Mouse (Mus musculus): ENCODE measurements around the gene Sacs.
A peak's percentile ranks its signal among the peaks of the same experiment; 100 is the strongest.

The Sacs gene

DNA sequence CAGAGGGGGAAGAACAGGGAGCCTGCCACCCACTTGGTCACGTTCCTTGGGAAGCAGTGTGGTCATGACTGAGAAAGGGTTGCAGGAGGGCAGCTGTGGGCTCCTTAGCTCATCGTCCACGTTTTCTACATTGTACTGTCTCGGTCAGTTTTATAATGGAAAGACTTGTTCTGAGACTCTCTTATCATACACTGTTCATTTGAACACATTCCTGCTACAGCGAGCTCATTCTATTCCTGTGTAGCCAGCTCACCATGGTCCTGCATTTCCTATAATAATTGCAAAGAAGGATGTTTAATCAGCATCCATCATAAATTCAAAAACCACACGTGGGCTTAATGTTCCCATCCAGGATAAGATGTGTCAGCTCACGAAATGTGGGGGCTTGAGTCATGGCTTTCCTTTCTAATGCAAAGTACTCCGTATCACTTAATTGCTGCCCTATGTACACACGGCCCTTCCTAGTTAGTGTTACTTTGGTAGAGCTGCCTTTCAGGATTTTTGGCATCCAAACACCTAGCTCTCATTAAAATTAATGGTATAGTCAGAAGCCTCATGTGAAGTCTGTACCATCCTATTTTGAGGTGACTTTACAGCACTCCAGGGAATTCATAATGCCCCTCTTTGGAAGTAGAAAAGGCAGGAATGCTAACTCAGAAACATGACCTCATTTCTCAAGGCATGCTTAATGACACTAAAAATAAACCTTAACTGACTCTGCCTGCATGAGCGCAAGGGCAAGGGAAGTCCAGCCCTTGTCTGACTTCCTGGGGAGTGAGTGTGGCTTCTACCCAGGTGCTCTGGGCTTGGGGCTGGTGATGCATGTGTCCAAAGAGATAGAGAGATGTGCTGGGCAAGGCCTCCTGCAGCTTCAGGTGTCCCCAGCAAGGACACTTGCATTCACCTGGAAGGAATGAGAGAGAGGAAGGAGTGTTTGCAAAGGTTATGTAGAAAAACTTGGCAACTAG, 23.4 kb downstream of the Sacs start:
- no peak for DNase-seq

- no peak for DNase-seq
These were observed 26.2 kb downstream of the Sacs start for GRCm38 (mm10) chr14:61164461-61164860.

DNA sequence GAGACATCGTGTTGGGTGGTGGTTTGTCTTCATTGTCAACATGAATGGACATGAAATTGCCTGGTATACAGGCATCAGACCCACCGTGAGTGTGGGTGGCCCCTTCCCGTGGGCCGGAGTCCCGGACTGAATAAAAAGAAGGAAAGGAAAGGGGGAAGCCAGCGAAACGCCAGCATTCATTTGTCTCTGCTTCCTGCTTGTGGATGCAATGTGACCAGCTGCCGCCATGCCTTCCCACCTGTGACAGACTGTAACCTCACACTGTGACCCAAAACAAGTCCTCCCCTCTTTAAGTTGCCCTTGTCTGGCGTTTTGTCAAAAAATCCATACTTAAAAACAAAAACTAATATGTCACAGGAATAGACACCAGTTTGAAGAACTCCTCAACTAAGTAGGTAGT, 27.7 kb downstream of the Sacs start:
- DNase-seq = no peak

DNA sequence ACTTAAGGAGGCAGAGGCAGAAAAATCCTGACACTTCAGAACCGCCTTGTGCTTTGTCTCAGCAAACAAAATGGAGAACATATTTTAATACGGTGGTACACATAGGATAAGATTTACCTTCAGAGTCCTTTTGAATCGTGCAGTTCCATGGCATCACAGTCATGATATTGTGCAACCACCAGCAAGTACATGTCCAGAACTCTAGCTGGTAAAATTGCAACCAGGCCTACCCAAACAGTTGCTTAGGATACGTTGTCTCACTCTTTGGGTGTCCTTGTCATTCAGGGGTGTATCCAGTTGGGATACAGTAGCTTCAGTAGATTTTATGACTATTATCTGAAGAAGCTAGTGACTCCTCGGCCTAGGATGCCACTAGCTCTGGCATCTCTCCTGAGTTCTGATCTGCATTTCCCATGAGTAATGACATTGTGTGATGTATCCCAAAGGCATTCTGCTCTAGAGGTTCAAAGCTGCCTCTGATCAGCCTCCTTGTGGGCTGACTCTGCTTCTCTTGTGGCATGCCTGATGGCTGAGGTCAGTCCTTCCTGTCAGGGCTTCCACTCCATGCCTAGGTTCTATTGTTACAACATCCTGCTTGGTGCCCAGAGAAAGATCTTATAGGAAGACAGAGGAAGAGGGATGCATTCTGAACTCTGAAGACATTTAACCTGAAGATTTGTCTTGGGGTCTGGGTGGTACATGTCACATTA, 33.2 kb downstream of the Sacs start:
- DNase-seq = peak; percentile 44

DNA sequence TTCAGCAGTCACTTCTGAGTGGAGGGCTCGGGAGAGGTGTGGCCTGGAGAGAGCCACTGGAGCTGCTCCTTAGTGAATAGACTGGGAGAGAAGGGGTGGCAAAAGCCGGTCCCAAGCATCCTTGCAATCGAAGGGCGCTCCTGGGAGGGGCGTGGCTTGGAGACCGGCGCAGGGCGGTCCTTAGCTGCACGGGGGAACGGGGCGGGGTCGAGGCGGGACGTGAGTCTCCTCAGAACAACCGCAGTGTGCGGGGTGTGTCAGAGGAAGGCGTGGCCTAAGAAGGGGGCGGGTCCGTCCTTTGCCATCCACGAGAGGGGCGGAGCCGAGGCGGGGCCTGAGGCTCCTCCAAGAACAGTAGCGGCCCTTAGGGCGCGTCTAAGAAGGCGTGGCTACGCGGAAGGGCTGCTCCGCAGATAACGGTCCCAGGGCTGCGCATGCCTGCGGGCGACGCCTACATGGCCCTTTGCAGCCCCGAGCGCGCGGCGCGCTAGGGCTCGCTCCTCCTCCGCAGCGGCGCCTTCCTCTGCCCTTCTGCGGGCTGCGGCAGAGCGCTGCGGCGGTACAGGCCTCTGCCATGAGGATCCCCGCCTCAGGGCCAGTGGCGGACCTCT, 34.4 kb downstream of the Sacs start:
- DNase-seq = peak; percentile 100

DNA sequence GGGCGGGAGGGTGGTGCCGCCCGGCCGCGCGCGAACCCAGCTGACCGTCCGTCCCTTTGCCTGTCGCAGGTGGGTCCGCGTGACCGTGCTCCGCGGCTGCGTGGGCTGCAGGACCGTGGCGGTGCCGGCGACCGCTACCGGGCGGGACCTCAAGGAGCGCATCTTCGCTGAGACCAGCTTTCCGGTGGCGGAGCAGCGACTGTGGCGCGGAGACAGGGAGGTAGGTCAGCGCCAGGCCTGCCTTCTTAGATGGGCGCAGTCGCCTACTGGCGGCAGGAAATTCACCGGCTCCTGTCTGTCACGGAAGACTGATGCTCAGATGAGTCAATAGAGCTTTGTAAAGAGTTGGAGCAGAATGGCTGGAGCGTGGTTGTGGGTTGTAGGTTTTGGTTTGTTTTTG, 35.0 kb downstream of the Sacs start:
- DNase-seq = no peak

DNA sequence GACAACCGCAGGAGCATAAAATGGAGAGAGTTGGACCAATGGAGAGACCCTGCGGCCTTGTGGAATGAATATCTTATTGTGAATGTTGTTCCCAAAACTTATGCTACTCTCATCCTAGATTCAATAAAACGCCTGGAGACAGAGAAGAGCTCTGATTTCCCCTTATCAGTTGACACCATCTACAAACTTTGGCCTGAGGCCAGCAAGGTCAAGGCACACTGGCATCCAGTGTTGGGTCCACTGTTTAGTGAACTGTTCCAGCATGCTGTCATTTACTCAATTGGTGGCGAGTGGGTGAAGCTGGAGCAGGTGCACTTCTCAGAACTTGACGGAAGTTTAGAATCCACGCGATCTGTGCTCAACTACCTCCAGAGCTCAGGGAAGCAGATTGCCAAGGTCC, 53.6 kb downstream of the Sacs start:
- no peak for DNase-seq

- no peak for DNase-seq
These were observed 54.1 kb downstream of the Sacs start for GRCm38 (mm10) chr14:61192326-61192725.

- no peak for DNase-seq
These were observed 56.2 kb downstream of the Sacs start for GRCm38 (mm10) chr14:61194416-61194815.

DNA sequence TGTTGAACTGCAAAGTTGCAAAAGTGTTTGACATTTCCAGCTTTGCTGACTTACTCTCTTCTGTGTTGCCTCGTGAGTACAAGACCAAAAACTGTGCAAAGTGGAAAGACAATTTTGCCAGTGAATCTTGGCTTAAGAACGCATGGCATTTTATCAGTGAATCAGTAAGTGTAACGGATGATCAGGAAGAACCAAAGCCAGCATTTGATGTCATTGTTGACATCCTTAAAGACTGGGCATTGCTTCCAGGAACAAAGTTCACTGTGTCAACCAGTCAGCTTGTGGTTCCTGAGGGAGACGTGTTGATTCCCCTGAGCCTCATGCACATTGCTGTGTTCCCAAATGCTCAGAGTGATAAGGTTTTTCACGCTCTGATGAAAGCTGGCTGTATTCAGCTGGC, 71.9 kb downstream of the Sacs start:
- DNase-seq = no peak

DNA sequence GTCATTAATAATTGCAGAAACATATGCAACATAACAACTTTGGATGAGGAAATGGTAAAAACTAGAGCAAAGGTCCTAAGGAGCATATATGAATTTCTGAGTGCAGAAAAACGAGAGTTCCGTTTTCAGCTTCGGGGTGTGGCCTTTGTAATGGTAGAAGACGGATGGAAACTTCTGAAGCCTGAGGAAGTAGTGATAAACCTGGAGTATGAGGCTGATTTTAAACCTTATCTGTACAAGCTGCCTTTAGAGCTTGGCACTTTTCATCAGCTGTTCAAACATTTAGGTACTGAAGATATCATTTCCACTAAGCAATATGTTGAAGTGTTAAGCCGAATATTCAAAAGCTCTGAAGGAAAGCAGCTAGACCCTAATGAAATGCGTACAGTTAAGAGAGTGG, 73.5 kb downstream of the Sacs start:
- no peak for DNase-seq

GRCm38 (mm10) chr14:61221166-61221565, 82.9 kb downstream of the Sacs start:
- DNase-seq = peak; percentile 38

GRCm38 (mm10) chr14:61222506-61222905, 84.2 kb downstream of the Sacs start:
- no peak for DNase-seq

- no peak for DNase-seq
These were observed 85.5 kb downstream of the Sacs start for GRCm38 (mm10) chr14:61223740-61224139.

DNA sequence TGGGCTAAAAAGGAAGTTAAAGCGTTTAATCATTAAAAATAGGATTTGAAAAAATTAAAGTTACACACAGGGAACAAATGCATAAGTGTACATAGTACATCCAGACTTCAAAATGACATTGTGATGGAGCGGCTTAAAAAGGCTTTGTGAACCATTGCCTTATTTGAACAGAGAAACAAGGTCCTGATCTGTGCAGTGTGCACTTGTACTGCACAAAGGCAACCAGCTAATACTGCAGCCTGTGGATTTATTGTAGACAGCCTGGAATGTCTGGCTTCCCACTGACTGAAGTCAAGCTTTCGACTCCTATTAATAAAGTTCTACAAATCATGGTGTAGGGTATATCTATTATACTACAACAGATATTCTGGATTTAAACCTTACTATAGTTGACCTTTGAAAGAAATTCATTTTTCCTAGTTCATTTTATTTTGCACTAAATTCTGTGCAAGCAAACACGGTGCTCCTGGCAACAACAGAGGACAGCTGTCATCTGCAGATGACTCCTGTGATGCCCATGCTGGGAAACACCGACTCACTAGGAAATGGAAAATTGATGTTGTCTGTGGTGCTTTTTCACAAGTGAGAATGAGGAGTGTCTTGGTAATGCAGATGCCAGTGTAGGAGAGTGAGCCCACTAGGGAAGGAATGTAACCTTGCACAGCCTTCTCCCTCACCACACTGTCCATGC, 86.3 kb downstream of the Sacs start:
- peak; percentile 9 for DNase-seq

GRCm38 (mm10) chr14:61226151-61226550, 87.9 kb downstream of the Sacs start:
- DNase-seq = no peak

GRCm38 (mm10) chr14:61229763-61230162, 91.5 kb downstream of the Sacs start:
- no peak for DNase-seq

DNA sequence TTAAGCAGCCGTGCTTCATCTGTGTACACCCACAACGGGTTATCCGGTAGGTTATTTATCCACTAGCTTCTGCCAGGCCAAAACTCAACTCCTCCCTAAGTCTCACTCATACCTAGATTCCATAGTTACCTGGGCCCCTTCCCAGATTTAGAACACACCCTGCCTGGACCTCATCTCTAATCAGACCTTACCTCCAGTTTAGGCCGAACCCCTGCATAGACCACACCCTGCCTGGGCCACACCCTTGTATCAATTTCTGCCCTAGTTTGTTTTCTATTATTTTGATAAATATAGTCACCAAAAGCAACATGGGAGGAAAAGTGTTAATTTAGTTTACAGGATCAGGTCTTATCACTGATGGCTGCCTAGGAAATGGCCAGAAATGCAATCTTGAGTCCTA, 91.9 kb downstream of the Sacs start:
- DNase-seq = no peak

DNA sequence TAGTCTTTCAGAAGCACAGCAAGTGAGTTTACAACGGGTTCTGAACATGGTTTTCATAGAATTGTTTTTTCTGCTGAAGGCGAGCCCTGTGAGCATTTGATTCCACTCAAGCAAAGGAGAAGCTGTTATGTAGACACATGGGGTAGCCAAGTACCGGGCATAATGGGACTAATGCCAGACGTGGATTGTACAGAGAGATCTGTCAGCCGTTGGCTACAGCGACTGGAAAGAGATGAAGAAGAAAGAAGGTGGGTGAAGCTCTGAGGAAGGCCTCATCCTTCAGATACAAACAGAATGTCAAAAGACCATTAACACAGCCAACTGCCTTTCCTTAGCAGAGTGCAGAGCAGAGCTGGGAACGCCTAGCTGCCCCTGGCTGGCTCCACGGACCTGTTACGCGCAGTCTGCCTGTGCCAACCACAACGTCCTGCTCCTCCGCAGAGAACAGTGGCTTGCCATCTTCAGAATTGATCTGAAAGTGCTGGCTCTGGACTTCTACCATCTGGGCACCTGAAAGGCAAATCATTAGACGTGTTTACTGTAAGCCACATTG, 93.8 kb downstream of the Sacs start:
- peak; percentile 64 for DNase-seq

DNA sequence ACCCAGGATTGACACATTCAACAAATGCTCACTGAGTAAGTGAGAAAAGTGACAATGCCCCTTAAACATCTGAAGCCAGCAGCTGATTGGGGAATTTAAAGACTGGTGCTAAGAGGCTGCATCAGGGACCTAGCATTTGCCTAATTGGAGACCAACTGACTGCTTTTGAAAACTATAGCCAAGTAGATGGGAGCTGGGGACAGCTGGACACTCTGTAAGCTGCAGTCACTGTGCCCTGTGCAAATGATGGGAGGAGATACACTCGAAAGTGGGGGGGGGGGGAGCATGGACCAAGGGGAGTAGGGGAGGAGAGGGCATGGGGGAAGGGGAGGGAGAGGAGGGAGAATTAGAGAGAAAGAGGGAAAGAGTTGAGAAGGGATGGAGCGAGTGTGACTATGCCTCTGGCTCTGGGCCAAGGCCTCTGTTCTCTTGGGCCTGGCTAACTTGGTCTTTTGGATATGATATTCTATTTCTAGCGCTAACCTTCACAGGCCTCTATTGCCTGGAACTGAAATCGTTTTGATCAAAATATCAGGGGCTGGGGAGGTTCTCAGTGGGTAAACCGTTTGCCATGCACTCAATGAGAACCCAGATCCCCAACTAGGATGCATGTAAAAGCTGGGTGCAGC, 97.7 kb downstream of the Sacs start:
- no peak for DNase-seq

DNA sequence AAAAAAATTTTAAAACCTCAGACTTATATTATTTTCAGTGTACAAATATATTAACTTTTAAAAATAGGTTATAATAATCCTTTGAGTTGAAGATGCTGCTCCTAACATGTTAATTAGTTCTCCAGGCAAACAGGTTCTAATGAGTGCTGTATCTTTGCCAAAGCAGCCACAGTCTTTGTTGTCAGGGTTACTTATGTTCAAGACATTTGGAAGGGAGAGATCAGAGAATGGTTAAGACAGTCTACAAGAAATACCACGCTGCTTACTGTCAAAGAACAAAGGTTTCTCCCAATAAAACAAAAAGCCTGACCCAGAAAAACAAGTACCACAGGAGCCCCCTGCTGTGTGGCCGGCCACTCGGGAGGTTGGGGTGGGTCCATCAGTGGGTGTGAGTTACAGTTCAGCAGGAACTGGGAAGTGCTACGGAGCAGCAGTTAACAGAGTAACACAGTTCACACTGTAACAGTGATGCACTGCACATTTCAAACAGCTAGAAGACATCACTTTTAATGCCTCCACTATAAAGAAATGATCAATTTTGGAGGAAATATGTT, 98.9 kb downstream of the Sacs start:
- no peak for DNase-seq

- no peak for DNase-seq
These were observed 100.5 kb downstream of the Sacs start for GRCm38 (mm10) chr14:61238751-61239150.

Measured in cerebellum, adult 9-10 months (tissue).